Mouse (Mus musculus): Measurements from ENCODE around the gene Tpst1.

Gene Tpst1

DNA sequence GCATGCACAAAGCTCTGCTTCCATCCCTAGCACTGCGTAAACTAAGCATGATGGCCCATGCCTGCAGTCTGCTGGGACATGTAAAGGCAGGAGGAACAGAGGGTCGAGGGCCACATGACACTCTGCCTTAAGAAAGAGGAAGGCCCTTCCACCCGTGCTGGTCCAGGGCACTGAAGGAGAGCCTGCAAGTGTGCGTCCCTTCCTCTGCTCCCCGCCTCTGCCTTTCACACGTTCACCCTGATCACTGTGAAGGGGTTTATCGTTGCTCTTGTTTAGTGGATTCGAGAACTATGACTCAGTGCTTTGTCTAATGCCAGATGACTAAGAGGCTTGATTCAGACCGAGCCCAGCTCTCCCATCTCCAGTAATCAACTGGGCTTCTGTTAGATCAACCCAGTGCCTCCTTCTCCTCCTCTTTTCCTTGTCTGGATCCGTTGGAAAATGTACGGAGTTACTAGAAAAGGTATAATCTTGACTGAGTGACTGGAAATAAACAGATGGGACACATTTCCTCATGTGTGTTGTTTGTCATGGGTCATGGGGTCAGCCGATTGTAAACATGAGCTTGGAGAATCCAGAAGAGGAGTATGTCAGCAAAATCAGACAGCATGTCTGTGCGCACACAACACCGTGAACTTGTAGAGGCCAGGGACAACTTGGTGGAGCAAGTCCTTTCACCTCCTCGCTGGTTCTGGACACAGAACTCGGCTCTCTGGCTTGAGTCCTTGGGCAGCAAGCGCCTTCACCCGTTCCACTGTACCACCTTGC is 16.7 kb downstream of the Tpst1 start:
- DNase-seq (ENCODE audit: low spot score in 2 of 2): no peak

DNA sequence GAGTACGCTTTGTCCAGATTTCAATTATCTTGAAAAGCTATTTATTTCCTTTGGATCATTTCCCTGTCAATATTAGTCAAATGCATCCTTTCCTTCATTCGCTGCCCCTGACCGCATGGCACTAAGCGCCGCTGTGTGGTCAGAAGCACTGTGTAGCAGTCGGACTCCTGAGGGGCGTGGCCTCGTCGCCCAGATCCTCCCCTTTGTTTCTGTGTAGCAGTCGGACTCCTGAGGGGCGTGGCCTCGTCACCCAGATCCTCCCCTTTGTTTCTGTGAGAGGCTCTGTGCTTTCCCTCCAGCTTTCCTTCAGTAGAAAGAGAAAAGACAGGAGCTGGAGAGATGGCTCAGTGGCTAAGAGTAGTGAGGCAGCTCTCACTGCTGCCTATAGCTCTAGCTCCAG is 23.6 kb downstream of the Tpst1 start:
- DNase-seq (ENCODE audit: low spot score in 2 of 2): no peak

DNA sequence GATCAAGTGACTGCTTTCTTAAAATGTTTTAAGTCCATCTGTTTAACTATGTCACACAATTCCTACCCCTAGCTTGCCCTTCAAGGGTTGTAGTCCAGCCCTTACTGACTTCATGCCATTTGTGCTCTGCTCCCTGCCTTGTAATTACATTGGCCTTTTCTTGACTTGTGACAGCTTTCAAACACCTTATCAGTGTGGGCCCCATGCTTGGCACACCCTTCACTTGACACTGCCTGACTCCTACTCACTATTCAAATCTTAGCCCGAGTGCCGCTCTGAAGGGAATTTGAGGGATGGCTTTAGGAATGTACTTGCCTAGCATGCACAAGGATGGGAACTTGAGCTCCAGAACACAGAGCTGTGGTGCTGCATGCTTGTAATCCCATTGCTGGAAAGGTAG is 24.7 kb downstream of the Tpst1 start:
- DNase-seq (ENCODE audit: low spot score in 2 of 2): no peak

DNA sequence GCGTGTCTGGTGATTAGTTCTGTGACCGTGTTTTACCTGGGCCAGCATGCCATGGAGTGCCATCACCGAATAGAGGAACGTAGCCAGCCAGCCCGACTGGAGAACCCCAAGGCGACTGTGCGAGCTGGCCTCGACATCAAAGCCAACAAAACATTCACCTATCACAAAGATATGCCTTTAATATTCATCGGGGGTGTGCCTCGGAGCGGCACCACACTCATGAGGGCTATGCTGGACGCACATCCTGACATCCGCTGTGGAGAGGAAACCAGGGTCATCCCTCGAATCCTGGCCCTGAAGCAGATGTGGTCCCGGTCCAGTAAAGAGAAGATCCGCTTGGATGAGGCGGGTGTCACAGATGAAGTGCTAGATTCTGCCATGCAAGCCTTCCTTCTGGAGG is 28.6 kb downstream of the Tpst1 start:
- no peak for DNase-seq (ENCODE audit: low spot score in 2 of 2)

DNA sequence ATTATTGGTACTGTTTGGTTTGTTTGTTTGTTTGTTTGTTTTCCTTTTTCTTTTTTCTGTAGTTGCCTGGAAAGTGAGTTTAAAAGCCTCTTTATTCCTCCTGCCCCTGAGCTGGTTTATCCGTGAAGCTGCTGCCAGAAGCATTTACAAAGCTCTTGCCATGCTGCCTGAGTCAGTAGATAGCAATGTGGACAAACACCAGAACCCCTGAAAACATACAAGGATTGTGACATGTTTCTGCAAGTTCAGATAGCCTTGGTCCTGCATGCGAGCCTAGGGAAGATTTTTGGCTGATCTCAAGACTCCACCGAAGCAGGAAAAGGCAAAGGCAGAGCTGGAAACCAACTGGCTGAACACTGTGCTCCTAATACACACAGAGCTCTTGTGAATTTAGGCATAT is 36.2 kb downstream of the Tpst1 start:
- no peak for DNase-seq (ENCODE audit: low spot score in 2 of 2)

DNA sequence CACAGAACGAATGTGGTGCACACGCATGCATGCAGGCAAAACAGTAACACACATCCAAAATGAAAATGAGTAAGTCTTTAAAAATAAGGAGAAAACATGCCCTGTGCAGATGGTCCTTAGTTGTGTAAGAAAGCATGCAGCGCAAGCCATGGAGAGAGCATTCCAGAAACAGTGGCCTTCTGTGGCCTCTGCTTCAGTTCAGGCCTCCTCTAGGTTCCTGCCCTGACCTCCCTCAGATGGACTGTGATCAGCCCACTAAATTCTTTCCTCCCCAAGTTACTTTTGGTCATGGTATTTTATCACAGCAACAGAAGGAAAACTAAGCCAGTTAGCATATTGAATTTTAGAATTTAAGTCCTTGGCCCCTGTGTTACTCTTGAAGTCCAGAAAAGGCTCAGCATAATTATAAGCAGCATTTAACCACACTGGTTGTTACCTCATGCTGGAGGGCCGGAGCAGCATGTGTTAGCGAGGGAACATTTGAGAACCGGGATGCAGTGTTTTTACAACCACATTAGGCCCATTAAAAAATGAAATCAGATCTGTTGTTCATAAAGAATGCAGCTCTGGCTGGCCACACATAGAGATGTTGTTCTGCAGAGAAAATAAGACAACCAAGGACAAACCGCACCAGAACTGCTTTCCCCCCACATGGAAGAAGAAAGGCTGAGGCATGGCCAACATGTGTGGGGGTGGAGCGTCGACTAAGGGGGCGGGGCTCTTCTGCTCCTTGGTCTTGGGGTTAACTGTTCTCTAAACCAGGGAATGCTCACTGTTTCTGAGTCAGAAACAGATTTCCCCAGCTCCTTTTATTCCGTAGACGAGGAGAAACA is 37.7 kb downstream of the Tpst1 start:
- DNase-seq (ENCODE audit: low spot score in 2 of 2): no peak

DNA sequence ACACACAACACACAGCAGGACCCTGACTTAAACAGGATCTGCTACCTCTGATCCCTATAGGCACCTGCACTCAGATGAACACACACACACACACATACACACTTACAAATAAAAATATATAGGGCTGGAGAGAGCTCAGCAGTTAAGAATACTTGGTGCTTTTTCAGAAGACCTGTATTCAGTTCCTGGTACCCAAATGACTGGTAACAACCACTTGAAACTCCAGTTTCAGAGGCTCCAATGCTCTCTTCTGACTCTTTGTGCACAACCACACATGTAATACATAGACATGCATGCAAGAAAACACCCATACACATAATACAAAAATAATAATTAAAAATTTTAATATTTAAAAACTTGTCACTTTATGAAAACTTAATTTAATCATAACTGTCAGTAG is 39.5 kb downstream of the Tpst1 start:
- DNase-seq (ENCODE audit: low spot score in 2 of 2): no peak

DNA sequence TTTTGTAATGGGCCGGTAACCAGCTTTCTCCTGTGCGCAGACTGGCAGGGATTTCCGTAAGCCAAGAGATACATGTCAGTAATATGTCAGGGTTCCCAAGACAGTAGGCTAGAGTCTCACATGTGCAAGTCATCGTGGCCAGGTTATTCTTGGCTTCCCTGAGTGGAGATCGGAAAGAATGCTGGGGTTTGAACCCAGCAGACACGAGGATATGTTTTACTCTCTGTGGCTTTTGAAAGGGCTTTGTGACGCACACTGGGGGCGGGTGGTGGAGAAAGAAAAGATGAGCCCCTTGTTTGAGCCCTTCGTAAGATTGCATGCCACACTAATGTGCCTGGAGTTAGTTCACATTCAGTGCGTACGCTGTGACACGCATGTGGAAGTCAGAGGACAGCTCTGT is 43.0 kb downstream of the Tpst1 start:
- DNase-seq (ENCODE audit: low spot score in 2 of 2): no peak

DNA sequence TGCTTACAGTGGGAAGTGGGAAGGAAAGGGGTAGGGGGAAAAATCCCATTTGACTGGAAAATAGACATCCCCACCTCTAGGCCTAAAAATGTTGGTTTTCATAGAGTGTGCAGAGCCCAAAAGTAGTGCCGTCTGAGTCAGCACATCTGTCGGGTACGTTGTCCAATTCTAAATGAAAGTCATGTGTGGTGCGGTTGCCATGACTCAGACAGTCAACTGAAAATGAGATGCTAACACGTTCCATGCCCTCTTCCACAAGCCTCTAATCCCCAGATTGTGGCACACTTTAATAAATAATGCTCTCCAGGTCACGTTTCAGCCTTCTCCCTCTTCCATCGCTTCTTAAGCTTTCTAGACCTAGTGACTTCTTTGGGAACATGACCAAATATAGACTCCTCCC is 43.7 kb downstream of the Tpst1 start:
- no peak for DNase-seq (ENCODE audit: low spot score in 2 of 2)

DNA sequence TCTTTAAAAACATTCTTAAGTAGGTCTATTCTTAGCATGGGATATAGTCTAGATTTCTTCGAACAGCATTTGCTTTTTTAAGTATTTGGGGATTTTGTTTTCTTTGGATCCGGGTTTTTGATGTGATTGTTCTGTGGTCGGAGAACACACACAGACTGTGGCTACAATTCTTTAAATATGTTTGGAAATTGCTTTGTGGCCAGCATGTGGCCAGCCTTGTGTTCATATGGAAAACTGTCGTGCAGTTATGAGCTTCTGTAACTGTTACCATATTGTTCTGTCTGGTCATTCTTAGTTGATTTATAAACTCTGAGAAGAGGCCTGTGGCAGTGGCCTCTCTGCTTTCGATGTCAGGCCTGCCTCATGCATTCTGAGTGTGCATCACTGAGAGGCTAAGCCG is 44.8 kb downstream of the Tpst1 start:
- DNase-seq (ENCODE audit: low spot score in 2 of 2): no peak

DNA sequence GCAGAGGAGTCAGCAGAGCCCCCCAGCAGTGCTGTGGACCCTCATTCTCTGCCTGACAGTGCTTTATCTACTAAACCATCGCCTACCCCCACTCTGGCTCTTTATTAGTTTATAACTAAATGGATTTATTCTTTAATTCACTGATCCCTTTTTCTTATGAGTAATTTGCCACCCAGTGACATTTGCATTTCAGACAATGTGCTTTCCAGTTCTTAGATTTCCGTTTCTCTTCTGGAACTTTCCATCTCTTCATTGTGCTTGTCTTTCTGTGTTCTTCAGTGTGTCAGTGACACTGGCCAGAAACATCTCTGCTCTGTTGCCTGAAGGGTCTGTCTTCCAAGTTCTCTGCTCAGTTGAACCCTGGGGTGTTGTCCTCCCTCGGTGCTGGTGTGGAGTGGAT is 46.1 kb downstream of the Tpst1 start:
- DNase-seq (ENCODE audit: low spot score in 2 of 2): no peak

DNA sequence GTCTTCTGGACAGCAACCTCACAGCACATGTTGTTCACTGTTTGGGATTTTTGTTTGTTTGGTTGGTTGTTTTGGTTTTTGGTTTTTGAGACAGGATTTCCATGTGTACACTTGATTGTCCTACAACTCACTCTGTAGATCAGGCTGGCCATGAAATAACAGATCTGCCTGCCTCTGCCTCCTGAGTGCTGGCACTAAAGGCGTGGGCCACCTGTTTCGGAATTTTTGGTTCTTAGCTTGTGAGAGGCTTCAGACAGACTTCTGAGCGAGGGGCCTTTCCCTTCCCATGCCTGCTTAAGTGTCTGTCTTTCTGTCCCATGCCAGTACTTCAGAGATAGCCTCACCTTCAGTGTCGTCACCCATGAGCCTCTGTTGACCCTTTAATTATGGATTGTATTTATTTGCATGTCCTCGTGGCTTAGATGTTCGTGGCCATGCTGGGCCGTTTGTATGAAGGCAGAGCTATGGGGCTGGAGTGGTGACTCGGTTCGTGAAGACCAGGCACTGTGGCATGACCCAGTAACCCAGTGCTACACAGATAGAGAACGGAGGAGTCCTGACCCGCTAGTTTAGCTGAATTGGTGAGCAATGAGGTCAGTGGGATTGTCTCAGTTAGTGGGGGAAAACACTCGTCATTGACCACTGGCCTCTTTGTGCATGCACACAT is 47.1 kb downstream of the Tpst1 start:
- no peak for DNase-seq (ENCODE audit: low spot score in 2 of 2)

DNA sequence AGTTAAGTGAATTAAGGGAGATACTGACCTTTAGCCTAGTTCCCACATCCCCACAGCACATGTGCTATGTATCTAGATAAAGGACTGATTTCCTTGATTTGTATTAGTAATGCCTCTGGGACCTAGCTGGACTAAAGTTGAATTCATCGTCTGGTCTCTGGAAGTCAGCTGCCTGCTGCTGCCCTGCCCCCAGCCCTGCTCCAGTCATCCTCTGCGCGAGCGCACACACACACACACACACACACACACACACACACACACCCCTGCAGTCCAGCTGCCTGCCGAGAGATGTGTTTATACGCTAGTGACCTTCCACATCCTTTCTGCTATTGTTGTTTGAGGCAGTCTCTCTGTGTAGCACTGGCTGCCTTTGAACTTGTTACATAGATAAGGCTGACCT is 47.8 kb downstream of the Tpst1 start:
- no peak for DNase-seq (ENCODE audit: low spot score in 2 of 2)

DNA sequence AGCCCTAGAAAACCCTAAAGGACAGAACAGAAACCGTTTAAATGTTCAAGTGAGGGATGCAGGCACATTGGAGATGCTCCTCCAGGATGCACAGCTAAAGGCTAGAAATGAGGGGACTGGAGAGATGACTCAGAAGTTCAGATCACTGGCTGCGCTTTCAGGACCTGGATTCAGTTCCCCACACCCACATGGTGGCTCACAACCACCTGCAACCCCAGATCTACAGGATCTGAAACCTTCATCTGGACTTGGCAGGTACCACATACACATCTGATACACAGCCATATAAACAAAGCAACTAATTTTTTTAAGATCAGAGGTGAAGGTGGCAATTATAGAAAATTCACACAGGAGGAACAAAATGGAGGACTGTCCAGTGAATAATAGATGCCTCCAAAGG is 49.2 kb downstream of the Tpst1 start:
- no peak for DNase-seq (ENCODE audit: low spot score in 2 of 2)

DNA sequence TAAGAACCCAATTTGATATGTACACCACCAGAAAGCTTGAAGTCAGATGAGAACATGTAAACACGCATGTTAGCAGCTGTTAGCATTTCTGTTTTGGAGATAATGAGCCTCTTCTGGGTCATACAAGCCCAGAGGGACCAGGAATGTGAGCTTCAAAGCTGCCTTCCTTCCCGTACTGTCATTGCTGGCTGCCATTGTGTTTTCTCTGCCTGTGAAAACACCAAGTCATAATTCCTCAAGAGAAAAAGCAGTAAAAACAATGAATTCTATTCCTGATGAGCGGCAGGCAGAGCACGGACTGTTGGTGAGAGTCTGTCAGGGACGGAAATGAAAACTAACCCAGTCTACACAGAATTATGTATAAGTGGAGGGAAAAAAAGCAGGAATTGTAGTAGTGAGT is 51.1 kb downstream of the Tpst1 start:
- no peak for DNase-seq (ENCODE audit: low spot score in 2 of 2)

DNA sequence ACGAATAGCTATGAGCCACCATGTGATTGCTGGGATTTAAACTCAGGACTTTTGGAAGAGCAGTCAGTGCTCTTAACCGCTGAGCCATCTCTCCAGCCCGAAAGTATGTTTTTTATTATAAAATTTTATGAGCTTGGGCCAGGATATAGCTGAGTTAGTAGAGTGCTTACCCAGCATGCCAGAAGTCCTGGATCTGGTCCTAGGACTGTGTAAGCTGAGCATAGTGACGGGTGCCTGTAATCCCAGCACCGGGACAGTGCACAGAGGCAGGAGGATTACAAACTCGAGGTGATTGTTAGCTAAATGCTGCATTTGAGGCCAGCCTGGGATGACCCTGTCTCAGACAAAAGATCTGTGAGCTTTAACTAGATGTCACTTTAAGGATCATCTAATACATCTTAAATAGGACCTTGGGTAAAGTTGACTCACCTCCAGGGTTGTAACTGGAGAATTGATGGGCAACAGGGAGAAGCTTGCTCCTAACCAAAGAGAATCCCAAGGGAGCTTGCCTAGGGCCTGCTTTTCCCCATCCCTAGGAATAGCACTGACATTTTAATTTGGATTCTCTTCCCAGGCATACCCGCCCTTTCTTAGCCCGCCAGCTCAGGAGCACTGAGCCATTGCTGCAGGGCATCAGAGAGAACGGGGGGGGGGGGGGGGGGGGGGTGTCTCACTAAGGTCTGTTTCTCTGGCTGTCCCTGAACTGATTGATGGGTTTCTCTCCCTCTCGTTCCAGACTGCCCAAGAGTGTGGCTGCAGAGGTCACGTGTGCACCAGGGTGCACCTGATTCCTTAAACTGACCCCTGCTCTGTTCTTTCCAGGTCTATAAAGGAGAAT is 55.8 kb downstream of the Tpst1 start:
- DNase-seq (ENCODE audit: low spot score in 2 of 2): no peak

DNA sequence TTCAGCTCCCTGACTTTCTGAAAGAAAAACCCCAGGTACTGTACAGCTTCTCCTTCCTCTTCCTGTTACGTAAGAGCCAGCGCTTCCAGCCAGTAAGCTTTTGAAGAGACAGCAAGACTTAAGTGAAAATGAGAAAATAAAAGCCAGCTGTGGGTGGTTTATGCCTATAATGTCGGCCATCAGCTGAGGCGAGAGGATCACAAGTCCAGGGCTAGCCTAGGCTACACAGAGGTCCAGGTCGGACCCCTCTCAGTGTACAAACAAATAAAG is 56.3 kb downstream of the Tpst1 start:
- no peak for DNase-seq (ENCODE audit: low spot score in 2 of 2)

DNA sequence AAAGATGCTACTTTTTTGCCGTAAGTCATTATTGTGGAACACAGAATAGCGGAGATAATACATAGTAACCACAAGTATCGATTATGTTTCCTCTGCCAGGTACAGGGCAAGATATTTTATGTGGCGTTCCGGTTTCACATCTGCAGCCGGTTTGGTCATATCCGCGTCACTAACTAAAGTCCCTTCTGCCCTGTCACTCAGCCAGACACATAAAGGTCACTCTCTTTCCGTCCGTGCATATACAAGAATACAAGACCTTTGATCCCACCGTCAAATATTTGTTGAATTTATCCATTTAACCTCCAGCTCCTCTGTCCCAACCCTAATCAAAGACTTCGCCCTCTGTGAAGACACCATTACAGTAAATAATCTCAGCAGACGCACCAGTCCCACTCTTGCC is 63.5 kb downstream of the Tpst1 start:
- no peak for DNase-seq (ENCODE audit: low spot score in 2 of 2)

DNA sequence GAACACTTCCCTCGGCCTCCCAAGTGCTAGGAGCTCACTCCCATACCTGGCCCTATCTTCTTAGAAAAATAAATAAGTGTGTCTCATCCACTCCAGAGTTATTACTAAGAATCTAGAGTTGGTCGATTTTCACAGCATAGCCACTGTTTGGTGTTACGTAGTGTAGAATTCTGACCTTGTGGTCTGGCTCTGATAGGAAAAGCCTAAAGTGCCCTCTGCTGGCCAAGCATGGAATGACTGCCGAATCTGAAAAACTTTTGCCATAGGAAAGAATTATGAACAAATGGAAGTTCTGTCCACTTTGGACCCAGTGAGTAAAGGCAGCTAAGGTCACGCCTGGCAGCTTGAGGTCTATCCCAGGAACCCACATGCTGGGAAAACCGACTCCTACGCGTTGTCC is 66.3 kb downstream of the Tpst1 start:
- peak; percentile 77 to 91 for DNase-seq (ENCODE audit: low spot score in 2 of 2)

DNA sequence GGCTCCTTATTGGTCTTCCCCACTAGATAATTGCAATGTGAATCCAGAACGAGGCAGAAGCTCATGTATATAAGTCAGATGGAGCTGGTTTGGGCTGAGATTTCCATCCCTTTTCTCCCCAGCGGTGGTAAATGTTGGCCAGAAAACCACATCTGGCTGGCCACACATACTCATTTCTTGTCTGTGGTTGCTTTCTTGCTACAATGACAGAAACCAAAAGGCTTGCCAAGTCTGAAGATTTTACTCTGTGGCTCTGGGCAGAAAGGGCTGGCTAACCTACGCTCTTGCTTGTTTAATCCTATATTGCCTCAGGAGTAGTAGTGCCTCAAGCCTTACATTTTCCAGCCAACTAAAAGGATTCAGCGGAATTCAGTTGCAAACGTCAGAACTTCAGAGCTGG is 68.0 kb downstream of the Tpst1 start:
- DNase-seq (ENCODE audit: low spot score in 2 of 2): no peak

DNA sequence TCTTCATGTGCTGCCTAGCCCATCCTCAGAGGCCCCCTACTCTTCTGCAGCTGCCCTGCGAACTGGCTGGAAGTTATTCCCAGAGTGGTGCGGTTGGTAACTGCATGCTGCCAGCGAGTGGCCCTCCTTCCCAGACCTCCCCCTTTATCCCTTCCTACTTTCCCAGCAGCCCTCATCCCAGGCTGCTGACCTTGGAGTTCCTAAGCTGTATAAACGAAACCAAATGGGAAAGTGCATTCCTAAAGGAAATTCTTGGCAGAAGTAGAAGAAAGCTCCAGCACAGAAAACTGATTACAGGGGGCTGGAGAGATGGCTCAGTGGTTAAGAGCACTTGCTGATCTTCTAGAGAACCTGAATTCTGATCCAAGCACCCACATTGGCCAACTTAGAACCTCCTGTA is 68.9 kb downstream of the Tpst1 start:
- DNase-seq (ENCODE audit: low spot score in 2 of 2): no peak

DNA sequence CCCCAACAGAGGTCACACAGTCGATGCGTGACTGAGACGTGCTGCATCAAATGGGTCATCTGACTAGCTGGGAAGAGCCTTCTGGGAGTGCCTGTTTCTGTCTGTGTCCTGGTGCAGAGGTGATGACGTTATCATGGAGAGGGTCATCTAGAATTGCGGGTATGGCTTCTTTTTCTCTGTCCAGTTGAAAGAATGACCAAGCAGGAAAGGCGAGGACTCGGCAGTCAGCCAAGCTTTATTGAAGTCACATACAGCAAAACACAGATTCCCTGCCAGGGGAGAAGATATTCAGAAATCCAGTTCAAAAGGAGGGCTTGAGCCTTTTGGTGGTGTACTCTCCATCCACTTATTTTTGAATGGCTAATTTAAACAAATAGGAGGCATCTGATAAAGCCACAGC is 70.0 kb downstream of the Tpst1 start:
- DNase-seq (ENCODE audit: low spot score in 2 of 2): no peak
